Mouse (Mus musculus) cerebellum, postnatal 36 days (tissue): ENCODE results near the gene Ocm.
"Not testable (repeated sequence)": the region's sequence is repeated elsewhere in the genome, so short reads cannot be mapped to it uniquely, and the experiment has no call there.

Source experiments
- DNase-seq, 2 experiments: peaks; one replicate each; pipeline ENCODE4 v3.0.0; 2021 to 2022; ENCODE audit warnings: mixed read lengths in 2 of 2

The Ocm gene

DNA sequence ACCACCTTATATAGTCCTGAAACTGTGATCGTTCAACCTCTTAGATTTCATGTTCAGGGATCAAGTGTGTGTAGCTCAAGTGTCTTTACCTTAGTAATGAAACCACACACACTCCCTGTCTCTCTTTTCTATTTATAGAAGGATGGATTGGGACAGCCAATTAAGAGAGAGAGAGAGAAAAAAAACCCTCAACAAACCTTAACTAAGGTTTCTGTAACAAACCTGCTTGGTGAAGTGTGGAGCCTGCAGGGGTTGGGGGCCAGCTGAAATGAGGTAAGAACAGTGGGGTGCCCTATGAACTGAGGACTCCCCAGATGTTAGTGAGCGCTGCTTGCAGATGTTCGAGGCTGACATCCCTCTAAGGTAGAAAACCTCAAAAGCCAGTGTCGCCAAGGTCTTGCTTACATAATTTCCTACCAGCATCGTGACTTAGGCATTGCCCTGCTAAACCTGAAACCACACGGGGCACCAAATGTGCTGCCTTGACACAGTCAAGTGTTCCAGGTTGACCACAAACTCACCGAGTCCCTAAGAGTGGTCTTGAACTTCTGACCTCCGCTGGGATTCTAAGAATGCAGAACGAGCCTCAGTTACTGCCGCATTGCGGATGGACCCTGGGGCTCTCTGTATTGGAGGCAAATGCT is at the start of gene Ocm:
Ocm (minus strand) TSS at position 51 of the 644 bp plus-strand sequence.
- DNase-seq: no peak

DNA sequence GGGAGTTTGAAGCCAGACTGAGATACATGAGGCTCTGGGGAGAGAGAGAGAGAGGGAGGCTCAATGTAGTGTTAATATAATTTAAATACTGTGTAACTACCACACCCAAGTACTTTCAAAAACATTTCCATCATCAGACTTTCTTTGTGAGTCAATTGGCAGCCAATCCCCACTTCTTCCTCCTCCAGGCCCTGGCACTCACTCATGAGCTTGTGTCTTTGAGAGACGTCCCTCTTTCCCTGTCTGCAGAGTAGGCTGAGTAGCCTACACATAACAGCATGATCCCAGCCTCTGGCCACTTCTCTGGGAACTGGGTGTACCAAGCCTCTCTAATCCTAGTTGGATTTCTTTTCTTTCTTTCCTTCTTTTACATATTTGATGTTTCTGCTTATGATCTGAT is 44.8 kb upstream of the Ocm start:
- DNase-seq: no peak

DNA sequence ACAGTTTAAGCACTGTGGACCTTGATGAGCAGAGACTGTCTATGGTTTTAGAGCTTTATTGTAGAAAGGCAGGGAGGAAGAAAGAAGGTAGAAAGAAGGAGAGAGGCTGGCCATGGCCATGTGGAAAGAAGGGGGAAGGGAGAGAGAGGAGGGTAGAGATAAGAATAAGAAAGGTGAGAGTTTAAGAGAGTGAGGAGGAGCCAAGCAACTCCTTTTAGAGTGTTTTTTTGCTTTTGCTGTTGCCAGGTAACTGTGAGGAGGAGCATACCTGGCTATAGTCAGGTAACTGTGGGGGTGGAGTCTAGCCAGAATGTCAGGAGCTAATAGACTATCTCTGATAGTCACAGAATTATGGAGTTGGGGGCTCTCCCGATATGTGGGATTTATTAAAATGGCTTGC is 43.6 kb upstream of the Ocm start:
- no peak for DNase-seq

DNA sequence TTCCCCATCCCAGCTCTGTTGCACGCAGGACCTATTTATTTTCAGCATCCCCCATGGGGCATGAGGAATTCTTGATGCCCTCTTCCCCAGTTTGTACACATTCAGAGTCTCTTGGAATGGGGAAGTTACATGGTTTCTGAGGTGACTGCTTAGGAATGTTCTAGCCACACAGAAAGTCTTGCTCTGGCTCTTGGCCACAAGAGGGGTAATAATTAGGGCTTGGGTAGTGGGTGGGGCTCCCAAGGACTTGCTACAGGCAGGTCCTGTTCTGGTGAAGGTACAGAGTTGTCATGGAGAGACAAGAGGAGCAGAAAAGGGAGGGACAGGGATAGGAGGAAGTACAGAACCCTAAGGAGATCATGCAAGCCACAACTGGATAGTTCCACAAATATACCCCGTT is 39.6 kb upstream of the Ocm start:
- DNase-seq: no peak

DNA sequence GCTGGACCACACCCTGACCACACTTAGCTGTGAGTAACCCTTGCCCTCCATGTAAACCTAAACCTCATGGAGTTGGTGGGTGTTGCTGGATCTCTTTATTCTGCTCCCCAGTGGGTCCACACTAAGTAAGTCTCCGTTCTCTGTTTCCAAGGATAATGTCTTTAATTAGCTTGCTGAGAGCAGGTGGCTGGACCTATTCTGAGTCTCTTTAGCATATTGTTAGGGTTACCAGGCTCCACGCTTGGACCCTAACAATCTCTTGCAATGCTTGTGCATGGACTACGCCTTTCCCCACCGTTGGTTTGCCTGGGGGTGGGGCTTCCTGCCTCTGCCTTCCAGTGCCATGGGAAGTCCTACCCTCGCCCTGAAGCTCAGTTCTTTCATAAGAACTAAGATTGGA is 37.6 kb upstream of the Ocm start:
- DNase-seq: no peak

DNA sequence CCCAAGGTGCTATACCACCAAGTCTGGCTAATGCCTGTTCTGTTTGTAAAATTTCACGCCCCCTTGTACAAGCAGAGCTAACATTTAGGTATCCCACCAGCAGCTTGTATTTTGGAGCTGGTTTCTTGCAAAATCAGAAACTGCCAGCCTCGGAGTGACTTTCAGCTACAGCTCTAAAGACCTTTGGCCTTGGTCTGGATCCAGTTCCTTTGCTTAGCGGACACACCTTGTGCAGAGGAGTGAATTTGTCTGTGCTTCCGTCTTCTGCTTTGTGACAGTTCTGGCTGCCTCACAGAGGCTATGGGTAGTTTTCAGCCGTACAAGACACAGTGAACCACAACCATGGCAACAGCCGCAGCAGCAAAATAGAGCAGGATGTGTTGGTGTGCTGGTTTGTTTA is 27.9 kb upstream of the Ocm start:
- no peak for DNase-seq

DNA sequence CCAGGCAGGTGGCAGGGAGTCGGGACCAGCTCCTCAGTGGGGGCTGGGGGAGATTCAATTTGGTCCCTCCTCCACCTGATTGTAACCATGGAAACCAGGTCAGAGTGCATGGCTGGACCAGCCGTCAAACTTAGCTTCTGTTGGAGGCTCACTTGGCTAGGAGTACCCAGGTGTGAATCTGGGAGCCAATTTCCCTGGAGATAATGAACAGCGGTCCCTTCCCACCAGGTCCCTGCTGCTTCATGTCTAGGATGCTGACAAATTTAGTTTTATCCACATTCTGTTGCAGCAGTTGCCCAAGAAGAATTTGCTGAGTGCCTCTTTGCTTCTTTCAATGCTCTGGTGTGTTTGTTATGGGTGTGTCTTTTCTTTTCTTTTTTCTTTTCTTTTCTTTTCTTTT is 27.0 kb upstream of the Ocm start:
- DNase-seq: no peak

DNA sequence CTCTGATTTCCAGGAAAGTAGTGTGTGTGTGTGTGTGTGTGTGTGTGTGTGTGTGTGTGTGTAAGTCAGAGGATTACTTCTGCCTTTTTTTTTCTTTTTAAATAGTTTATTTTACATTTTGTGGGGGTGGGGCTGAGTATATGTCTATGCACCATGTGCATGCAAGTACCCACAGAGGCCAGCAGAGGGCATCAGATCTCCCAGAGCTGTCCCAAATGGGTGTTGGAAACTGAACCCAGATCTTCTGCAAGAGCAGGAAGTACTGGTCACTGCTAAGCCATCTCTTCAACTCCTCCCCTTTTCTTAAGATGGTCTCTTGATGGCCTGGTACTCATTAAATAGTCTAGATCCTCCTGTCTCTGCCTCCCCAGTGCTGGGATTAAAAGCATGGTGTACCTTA is 24.8 kb upstream of the Ocm start:
- DNase-seq: no peak

DNA sequence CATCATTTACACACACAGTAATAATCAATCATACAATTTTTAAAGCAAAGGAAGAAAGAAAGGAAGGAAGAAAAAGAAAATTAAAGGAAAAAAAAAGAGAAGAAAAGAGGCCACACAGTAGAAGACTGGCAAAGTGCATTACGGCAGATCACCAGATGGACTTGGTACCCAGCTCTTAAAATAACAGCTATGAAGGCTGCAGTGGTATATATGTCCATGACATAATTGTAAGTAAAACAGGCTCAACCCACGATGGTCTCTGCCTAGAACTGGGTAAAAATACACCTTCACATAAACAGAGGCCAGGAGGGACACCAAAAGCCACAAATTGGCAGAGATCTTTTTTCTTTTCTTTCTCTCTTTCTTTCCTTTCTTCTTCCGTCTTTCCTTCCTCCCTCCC is 23.4 kb upstream of the Ocm start:
- no peak for DNase-seq

DNA sequence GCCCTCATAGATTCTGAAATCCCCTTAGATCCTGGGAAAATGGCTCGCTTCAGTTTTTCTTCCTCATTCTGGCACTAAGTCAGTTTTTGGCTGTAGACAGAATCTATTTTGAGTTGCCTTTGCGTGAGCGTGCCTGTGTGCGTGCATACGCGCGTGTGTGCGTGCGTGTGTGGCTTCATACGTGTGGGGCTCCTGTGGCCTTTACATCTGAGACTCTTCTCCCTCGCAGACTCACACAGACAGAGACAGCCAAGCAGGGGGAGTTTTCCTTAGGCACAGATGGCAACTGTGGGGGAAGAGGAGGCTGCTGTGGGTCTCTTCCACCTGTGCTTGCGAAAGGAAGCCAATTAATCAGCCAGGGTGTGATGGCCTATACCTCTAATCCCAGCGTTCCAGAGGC is 20.9 kb upstream of the Ocm start:
- DNase-seq: peak; percentile 21 to 36

DNA sequence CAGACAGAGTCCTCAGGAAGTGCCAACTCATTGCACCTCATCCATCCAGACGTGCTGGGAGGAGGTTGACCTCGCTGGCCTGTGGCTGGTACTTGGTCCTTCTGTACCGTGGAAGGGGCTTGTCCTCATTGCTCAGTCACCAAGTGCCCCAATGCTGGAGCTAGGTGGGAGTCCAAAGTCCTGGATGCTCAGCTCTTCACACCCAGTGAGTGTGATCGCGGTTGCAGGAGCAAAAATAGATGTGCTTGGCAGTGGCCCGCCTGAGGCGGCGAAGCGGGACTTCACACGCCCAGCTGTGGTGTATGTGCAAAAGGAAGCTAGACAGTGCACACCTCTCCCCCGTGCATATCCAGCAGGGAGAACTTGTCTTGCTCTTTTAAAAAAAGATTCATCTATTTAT is 16.7 kb upstream of the Ocm start:
- DNase-seq: no peak

DNA sequence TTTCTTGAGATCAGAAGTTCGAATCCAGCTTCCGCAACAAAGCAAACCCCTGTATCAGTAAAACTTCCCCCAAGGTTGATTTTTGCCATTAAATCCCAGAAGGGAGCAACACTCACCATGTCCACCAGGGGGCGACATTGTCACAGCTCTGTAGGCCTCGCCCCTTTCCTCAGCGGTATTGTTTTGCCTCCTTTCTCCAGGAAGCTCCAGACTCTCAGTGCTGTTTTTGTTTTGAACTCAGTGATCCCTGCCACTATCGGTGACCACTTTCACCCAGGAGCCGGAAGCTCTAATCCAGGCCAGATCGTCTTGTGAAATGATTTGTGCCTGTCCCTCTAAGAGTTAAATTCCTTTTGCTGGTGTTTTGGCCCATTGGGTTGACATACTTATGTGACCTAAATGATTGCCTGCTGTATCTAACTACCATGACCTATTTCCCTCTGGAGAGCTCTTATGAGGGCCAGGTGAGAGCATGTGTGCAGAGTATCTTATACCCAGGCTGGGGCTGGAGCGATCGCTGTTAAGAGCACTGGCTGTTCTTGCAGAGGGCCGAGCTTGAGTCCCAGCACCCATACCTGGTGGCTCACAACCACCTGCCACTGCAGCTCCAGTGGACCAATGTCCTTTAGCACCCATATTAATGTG is 14.4 kb upstream of the Ocm start:
- peak; percentile 73 to 80 for DNase-seq

DNA sequence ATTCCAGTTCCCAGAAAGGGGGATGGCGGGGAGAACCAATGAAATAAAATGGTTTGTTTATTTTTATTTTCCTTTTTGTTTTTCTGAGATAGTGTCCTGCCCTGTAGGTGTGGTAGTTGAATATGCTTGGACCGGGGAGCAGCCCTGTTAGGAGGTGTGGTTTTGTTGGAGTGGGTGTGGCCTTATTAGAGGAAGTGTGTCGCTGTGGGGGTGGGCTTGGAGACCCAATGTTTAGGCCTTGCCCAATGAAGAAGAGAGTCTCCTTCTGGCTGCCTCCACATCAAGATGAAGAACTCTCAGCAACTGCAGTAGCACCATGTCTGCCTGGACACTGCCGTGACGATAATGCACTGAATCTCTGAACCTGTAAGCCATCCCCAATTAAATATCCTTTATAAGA is 13.4 kb upstream of the Ocm start:
- DNase-seq: no peak

DNA sequence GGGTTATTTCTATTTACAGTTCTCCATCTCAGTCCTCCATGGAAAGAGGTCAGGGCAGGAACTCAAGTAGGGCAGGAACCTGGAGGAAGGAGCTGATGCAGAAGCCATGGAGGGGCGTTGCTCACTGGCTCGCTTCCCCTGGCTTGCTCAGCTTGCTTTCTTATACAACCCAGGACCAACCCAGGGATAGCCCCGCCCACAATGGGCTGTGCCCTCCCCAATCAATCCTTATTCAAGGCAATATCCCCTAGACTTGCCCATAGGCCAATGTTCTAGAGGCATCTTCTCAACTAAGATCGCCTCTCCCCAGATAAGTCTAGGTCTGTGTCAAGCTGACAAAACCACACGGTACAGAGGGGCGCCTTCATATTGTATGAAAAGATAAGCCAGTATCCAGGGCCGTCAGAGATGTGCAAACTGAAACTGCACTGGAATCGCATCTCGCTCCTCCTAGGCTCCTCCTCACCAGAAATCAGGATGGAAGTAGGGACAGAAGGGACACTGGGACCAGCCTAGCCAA is 12.7 kb upstream of the Ocm start:
- DNase-seq: no peak

DNA sequence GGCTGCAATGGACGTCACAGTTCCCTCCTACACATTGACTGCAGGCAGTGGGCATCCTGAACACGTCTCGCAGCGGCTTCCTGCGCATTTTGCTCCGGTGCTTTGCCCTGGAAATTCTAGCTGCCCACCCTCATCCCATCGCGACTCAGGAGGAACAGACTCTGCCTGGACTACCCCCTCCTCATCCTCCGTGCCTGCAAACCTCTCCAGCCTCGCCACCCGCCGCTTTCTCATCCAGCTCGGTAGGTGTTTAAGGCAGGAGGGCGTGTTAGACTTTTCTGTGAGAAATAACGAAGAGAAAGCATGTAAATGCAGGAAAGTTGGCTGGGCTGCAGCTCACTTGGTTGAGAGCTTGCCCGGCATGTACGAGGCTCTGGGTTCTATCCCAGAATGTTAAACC is 10.5 kb upstream of the Ocm start:
- DNase-seq: no peak

DNA sequence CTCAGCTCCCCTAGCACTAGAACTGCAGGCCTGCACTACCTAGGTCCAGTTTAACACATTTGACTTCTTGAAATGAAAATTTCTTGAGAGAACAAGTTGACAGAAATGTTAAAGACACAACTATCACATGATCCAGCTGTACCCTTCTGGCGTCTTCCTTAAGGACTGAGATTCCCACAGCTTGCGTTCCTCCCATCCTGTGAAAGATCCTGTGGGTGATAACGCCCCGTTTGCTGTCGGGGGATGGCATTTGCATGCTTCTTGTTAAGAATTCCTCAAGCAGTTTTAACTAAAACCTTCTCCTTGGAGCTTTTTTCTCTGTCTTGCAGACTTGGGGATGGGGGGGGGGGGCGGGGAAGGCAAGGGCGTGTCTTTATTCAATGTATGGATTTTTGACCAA is 8.1 kb upstream of the Ocm start:
- no peak for DNase-seq

DNA sequence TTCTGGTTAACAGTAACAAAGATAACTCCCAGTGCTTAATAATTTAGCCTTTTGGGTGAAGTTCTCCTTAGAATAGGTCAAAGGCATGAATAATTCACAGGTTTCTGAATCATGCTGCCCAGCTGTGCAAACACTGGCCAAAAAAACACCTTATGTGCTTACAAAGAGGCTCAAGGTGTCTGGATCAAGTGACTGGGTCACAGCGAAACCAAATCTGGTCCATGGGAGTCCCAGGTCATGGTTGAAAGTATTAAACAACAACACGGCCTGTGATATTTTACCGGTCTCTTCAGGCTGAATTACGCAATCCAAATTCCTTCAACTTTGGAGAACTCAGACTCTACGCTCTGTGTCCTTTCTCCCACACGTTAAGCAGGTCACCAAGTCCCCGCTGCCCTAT is 6.0 kb upstream of the Ocm start:
- no peak for DNase-seq

DNA sequence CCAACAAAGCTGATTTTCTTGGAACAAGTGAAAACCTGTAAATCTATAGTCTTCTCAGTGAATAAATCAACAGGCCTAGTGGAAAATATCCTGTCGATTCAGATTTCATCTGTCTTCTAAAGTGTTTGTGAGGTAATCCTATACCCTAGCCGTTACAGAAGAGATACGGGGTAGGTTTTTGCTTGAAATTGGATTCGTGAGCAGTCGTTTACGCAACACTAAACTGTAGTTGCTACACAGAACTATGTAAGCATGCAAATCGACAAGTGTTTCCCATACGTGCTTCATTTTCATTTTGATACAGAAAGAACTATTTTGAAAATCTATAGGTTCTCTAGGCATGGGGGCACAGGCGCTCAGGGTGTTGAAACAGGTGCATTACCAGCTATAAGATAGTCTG is 10.6 kb downstream of the Ocm start:
- DNase-seq: no peak

DNA sequence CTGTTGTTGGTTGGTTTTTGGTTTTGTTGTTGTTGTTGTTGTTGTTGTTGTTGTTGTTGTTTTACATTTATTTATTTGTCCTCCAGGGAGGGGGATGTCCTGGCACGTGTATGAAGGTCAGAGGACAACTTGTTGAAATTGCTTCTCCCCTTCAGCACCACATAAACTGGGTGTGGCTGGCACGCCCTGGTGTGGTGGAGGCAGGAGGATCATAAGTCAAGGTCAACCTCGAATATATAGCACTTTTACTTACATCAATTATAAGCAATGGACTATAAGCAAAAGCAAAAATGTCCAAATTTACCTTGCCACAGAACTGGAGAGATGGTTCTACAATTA is 11.2 kb downstream of the Ocm start:
- no peak for DNase-seq

DNA sequence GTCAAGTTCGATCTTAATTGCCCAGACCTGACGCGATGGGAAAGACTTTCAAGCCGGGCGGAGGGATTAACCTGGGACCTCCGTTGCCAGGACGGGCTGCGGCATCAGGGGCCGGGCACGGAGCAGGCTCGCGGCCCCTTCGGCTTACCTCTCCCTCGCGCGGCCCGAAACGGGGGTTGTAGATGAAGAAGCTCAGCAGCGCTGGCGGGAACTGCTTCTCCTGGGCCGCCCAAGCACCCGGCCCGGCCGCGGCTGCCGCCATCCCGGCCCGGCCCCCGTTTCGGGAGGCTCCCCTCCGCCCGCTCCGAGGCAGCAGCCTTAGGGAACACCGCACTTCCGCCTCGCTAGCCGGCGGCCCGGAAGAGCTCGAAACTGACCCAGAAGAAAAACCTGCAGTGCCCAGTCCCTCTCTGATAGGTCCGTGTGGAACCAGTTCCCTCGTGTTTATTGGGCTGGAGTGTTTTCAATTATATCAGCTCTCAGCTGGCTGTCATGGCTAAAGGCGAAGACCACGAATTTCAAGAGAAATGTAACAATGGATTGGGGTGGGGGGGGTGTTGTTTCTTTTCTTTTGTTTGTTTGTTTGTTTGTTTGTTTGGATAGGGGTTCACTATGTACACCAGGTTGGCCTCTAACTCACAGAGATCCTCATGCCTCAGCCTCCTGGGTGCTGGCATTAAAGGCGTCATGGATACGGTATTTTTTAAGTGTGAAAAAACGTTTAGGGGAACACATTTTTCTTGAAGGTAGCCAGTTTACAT is 11.7 kb downstream of the Ocm start, which contains the start of gene Ccz1:
Ccz1 (minus strand) TSS at position 327 of the 761 bp plus-strand sequence.
- peak; percentile 74 to 78 for DNase-seq

DNA sequence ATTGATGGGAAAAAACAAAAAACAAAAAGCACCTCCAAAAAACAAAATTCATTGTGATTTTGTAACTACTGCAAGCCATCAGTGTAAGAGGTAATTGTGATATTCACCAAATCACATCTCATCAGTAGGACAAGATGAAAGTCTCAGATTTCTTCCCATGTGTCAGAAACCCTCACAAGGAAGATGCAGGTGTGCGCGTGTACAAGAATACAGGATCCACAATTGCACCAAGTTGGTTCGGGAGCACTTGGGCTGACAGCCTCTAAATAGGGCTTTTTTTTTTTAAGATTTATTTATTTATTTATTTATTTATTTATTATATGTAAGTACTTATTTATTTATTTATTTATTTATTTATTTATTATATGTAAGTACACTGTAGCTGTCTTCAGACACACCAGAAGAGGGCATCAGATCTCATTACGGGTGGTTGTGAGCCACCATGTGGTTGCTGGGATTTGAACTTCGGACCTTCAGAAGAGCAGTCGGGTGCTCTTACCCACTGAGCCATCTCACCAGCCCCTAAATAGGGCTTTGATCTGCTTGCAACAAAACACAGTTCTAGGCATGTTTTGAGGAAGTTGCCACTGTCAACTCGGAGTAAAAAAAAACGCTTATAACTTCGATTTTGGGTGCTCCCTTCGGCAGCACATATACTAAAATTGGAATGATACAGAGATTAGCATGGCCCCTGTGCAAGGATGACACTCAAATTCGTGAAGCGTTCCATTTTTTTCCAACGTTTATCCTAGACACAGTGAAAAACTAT is 12.9 kb downstream of the Ocm start:
- not testable (repeated sequence) for DNase-seq

DNA sequence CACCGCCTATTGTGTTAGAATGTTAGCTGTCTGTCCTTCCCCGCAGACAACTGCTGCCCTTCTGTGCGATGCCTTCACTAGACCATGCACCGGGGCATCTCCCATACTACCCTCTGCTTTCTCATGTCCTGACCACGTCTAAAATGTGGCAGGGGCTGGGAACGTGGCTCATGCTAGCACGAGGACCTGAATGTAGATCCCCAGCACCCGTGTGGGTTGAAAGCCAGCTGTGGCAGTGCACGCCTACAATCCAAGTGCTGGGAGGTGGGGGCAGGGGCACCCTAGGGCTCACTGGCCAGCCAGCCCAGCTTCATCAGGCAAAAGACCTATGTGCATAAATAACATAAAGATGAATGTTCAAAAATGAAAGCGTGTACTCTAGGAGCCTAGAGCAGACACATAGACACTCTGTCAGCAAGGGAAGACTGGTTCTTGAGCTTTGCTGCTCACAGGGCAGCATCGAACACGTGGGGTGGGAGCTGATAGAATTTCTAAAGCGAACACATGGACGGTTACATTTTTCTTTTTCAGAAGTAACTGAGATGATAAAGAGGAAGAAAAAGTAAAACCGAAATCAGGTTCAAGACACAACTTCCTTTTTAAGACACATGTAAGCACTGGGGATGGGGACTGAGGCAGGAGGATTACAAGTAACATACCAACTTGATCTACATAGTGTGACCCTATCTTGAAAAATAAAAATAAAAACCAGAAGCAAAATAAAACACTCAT is 23.8 kb downstream of the Ocm start:
- no peak for DNase-seq

DNA sequence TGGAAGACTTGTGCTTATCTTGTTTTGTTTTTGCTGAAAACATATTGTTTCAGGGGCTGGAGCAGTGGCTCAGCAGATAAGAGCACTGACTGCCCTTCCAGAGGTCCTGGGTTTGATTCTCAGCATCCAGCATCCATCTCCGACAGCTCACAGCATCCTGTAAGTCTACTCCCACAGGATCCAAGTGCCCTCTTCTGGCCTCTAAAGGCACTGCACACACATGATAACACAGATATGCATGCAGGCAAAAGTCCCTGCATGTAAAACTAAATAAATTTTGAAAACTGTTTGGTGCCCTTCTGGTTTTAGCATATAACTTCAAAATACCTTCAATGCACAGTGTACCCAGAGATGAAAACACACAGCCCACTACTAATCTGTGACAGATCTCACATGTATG is 27.1 kb downstream of the Ocm start:
- no peak for DNase-seq
